Mouse (Mus musculus) bone marrow, adult 2 months (tissue): ENCODE data around the gene Macf1.

Experiments
- CTCF ChIP-seq: fragments of 200-500 bp; IDR thresholded peaks from 2 replicates; pipeline ENCODE4 v1.5.1; 2011; ENCODE audit warnings: low read length, control low read depth; ENCODE audit not compliant: control insufficient read depth, insufficient read depth
- POLR2A ChIP-seq: fragments of 200-500 bp; IDR thresholded peaks from 2 replicates; pipeline ENCODE4 v1.6.1; 2011; ENCODE audit warnings: low read depth, mild to moderate bottlenecking, control low read depth, low read length, borderline replicate concordance; ENCODE audit not compliant: control insufficient read depth

- TF ChIP-seq POLR2A (no peak), CTCF (no peak)
Measured at GRCm38 (mm10) chr4:123418032-123418431, 266.1 kb downstream of the Macf1 start.
